Mouse (Mus musculus) frontal cortex, adult (tissue): ENCODE measurements around the gene Maz.

Experiments
- ATAC-seq: cut with Nextera tagmentation; 2 replicates; pipeline ENCODE4 v1.9.2; 2017; ENCODE audit warnings: mild to moderate bottlenecking, moderate library complexity, mixed read lengths; ENCODE audit not compliant: low TSS enrichment

Gene Maz

GRCm38 (mm10) chr7:127026984-127027726 is at the start of gene Maz:
Gene Maz (minus strand): TSS chr7:127027037.
- peak; percentile 64 for ATAC-seq

GRCm38 (mm10) chr7:127076188-127076587 is 49.4 kb upstream of the Maz start:
- ATAC-seq: no peak

- no peak for ATAC-seq
These were observed 46.4 kb upstream of the Maz start for GRCm38 (mm10) chr7:127073221-127073620.

DNA sequence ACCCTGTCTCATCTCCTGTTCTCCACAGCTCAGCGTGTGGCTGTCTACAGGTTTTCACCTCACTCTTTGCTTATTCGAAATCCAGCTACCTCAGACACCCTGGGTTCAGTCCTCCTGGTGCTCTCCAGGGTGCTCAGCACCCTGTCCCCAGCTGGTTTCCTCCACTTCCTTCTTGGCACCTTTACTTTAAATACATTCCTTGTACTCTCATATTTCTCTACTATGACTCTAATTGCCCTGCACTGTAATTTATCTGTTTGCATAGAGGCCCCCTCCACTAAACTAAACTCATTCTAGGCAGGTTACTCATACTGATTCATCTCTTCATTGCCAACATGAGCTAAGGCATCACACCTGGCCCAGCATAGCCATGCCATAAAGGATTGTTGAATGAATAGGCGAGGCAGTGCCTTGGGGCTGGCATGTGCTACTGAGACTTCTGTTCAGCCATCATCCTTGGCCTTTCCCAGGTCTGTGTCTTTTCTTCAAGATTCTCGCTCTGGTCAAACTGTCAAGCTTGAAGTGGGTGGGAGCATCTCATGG is 44.1 kb upstream of the Maz start:
- ATAC-seq: no peak

DNA sequence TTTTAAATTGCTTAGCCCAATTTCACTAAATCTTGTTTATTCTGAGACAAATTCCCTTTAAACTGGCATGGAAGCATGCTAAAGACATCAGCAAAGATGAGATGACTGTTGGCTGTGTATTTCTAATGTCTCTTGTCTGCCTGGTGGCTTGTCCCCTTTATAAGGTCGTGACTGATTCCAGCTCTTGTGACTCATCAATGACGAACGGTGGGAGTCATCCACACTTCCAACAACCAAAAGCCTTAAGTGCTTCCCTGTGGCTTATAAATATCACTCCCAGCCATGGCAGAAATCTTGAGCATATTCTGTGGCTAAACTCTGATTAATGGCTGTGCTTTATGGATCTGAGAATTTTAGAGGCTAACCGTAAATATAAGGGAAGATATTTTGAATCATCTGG is 39.5 kb upstream of the Maz start:
- ATAC-seq: no peak

DNA sequence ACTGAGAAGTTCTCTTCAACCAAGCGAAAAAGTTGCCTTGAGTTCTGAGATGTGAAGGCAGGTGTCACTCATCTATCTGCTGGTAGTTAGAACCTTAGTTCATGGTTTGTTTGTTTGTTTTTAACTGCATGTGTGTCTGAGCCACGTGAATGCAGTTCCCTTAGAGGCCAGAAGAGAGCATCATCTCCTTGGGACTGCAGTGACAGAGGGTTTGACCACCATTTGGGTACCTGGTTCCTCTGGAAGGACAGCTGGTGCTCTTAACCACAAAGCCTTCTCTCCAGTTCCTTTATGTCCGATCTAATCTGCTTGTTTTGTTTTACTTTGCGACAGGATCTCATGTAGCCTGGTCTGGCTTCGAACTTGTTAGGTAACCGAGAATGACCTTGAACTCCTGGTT is 38.7 kb upstream of the Maz start:
- ATAC-seq: no peak

- peak; percentile 76 for ATAC-seq
These were observed 28.3 kb upstream of the Maz start for GRCm38 (mm10) chr7:127055026-127055585.

DNA sequence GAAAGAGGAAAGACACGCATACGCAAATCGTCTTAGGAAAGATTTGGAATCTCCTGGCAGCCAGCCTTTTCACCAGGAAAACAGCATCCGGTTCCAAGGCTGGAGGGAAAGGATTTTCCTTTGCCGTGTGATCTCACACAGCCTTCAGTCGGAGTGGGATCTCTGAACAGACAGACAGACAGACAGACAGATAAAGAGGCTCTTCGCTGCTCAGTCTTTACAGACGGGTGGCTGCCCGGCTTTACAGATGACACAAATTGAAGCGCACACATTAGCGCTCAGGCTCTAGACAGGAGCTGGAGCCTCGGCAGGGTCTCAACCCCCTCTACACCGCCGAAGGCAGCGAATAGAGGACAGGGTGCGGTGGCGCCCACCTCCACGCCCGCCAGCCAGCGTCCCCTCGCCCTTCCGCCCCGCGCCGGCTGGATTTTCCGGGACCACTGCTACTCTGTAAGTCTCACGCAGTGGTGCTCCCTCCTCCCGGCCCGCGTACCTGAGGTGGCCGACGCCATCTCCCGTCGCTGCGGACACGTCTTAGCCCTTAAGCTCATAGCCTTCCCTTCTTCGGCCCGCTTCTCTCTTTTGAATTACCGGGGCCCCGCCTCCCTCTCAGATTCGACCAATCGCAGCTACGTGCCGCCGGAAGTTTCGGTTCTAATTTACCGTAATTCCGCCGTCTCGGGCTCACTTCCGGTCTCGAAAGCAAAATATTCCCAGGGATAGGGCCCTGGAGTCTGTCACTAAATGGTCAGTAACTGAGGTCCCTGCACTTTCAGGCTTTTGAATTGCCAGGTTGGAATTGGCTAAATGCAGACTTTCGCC is 15.2 kb upstream of the Maz start, which contains the start of gene Kif22:
TSS of gene Kif22 (minus strand) at position 621 of the 822 bp plus-strand sequence.
- peak; percentile 94 for ATAC-seq

DNA sequence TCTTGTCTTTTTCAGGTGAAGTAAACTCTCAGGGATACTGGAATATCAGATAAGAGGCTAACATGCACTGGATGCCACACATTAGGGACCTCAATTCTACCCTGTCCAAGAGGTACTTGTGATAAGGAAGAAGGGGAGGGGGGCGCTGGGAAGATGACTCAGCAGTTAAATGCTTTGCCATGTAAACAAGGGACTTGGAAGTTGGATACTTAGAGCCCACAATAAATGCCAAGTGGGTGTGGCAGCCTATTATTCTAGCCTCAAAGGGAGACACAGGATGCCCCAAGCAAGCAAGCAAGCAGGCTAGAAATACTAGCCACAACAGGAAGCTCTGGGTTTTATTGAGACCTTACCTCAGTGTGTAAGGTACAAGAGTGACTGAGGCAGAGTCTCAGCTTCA is 4.4 kb upstream of the Maz start:
- ATAC-seq: no peak

DNA sequence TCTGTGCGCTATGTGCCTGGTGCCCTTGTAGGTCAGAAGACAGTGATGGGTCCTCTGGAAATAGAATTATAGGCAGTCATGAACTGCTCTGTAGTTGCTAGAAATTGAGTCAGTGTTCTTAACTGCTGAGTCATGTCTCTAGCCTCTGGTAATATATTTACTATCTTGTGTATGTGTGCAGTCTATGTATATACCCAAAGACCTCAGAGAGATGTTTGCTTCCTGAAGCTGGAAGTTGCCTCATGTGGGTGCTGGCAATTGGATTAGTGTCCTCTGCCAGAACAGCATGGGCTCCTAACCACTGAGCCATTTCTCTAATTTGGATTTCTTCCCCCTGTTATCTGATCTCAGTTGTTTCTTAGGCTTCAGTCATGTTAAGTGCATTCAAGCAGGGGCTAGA is 3.3 kb upstream of the Maz start:
- ATAC-seq: no peak

DNA sequence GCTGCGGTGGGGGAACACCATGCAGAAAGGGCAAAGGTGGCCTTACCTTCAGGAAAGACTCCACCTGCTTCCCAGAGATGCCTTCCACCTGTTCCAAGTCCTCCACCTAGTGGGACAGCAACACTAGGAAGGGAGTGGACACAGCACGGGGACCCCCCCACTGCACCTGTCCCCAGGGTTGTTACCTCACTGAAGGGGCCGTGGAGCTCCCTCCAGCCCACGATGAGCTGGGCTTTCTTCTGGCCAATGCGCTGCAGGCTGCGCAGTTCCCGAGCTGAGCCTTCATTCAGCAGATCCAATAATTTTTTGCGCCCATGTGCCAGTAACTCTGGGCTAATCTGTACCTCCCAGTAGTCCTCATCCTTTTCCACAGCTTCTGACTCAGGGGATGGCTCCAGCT is 1.0 kb upstream of the Maz start:
- no peak for ATAC-seq

GRCm38 (mm10) chr7:127026616-127026983 is 237 bp downstream of the Maz start:
- no peak for ATAC-seq

GRCm38 (mm10) chr7:127026161-127026600 is 656 bp downstream of the Maz start:
- no peak for ATAC-seq

DNA sequence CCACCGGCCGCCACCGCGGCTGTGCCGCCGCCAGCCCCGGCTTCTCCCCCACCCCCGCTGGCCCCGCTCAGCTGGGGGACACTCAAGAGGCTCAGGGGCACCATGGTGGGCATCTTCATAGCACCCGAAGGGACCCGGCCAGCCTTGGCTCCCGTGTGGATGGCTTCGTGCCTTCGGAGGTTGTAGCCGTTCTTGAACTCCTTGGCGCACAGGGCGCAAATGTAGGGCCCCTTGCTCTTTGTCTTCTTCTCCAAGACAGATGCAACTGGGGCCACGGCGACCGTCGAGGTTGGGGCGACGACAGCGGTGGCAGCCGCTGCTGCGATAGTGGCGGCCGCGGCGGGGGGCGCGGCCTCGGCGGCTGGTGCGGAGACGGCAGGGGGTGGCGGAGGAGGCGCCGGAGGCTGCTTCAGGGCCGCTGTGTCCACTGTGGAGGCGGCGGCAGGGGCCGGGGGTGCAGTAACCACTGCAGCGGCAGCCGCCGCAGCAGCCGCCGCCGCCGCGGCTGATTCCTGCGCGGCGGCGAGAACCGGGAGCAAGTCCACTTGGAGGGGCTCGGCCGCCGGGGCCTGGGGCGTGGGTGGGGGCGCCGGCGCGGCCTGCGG is 1.2 kb downstream of the Maz start:
- ATAC-seq: no peak

DNA sequence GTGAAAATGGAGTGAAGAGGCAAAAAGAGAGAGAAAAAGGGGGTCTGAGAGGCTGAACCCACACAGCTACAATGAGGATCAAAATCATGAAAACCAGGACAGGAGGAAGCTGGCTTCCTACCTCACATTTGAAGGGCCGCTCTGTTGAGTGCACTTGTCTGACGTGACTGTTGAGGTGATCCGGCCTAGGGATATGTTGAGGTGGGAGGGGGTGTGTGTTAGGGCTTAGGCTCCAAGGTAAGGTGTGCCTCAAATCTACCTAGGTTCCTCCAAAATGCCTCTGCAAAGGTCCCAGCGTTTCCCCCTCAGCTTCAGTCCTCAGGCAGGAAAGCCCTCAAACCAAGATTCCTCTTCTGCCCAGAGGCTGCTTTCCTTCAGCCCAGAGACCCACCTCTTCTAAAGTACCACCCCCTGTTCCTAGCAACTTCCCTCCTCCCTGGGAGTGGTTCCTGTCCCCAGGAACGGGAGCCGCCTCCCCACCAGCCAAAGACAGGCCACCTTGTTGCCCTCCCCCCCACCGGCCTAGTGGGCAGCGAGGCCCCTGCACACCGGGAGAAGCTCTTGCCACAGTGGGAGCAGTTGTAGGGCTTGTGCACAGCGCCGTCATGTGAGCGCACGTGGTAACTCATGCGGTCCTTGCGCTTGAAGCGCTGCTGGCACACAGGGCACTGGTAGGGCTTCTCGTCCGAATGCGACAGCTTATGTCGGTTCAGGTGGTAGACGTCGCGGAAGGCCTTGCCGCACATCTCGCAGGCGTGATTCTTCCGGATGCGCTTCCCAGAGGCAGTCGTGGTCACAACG is 1.9 kb downstream of the Maz start:
- ATAC-seq: peak; percentile 17; the same call in 1 of the 2 replicates

DNA sequence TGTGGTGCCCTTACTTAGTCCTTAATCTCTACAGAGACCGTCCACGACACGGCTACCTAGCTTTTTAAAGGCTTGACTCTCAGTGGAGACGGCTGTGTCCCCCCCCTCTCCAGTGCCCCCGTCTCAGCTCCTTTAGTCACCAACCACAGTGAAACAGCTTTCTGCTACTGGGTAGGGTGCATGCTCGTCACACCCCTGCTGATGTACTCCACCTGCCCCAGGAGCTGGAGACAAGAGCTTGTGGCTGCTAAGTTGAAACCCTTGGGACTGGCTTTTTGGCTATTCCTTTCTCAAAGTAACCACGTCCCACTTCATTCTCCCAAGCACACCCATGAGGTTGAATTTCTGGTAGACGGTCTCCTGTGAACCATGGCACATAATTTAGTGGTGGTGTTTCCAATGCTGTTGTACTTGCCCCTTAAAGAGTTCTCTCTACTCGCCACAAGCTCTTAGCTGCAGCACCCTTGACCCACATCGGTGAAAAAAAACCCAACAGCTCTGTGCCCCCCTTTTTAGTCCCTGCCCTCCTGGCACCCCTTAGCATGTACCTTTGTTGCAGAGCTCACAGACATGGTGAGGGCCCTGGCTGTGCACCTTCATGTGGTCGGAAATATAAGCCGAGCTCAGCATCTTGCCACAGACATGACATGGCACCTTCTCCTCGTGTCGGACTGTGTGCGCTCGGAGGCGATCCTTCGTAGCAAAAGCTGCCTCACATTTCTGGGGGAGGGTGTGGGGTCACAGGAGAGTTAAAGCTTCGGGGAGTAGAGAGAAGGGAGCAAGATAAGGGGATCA is 2.7 kb downstream of the Maz start:
- no peak for ATAC-seq

DNA sequence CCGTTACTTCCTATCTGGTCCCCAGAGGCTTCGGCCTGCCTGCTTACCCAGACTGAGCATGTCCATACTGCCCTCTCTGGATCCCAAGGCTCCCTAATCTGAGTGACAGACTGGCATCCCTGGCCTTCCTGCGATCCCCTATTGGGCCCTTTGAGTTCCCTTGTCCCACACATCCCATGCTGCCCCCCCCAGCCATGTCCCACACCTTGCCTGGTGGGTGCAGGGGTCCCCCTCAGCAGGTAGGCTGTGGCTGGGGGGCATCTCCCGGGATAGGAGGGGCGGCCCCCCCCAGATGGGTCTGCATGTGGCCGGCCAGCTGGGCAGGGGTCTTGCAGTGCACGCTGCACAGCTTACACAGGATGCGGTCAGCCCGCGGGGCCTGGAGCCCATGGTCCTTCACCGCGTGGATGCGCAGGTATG is 3.6 kb downstream of the Maz start:
- ATAC-seq: no peak

- no peak for ATAC-seq
These were observed 4.1 kb downstream of the Maz start for GRCm38 (mm10) chr7:127022528-127023271.
